Mouse (Mus musculus) gastrocnemius, postnatal 10 days (tissue): Measurements from ENCODE around the gene Noc2l. TPM values are rescaled to one million over a fixed set of nuclear protein-coding genes. Genes with fewer than 3 reads are reported as not detected.

Experiments used
- DNase-seq: peaks from one replicate; pipeline ENCODE4 v3.0.0; 2021; ENCODE audit warnings: mixed read lengths
- long read RNA-seq, 2 experiments: library from polyadenylated mRNA; stranded (forward); transcript quantifications; one replicate each; pipeline ENCODE4 v2.0.0; 2021
- total RNA-seq, 2 experiments: library from RNA; stranded (reverse); gene quantifications; 2 replicates each; pipeline ENCODE4 v1.2.3; 2021

Gene Noc2l
- total RNA-seq: 10 to 100 TPM; 28.3 to 31.8 TPM
- long read RNA-seq, experiment 1, transcript Noc2l-201 (19 exons, 2,785 nt): major isoform, 89 of 114 reads
- long read RNA-seq, experiment 1, partial matches to known transcripts: 11 of 114 reads
- long read RNA-seq, experiment 1, other reads (novel, unspliced or antisense): 14 of 114 reads
- long read RNA-seq, experiment 2, transcript Noc2l-201 (19 exons, 2,785 nt): major isoform, 71 of 93 reads
- long read RNA-seq, experiment 2, partial matches to known transcripts: 11 of 93 reads
- long read RNA-seq, experiment 2, other reads (novel, unspliced or antisense): 11 of 93 reads

DNA sequence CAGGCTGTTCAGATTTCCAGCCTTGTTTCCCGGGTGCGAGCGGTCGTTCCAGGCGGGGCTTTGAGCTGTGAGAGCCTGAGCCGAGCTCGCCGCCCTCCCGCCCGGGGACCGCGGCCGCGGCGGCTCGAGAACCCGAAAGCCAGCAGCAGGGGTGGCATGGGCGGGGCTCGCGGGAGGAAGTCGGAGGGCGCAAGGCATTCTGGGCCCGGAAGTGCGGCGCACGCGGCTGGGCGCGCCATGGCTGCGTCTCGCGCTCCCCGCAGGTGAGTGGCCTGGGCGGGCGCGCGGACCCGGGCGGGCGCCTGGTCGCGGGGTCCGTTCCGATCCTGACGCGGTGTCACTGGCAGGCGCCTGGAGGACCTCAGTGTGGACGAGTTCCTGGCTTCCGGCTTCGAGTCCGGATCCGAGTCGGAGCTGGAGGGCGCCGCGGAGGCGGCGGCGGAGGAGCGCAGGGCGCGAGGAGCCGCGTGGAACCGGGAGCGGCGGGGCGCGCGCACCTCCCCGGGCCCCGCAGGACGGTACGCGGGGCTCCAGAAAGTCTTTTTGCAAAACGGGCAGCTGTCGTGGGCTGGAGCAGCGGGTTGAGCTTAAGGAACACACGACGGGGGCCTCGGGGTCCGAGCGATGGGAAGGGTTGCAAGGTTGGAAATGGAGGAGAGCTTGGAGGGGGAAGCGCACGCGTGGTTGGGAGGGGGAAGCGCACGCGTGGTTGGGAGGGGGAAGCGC is at the start of gene Noc2l:
Noc2l (plus strand) TSS at position 203 of the 726 bp plus-strand sequence.
- peak; percentile 90 for DNase-seq

DNA sequence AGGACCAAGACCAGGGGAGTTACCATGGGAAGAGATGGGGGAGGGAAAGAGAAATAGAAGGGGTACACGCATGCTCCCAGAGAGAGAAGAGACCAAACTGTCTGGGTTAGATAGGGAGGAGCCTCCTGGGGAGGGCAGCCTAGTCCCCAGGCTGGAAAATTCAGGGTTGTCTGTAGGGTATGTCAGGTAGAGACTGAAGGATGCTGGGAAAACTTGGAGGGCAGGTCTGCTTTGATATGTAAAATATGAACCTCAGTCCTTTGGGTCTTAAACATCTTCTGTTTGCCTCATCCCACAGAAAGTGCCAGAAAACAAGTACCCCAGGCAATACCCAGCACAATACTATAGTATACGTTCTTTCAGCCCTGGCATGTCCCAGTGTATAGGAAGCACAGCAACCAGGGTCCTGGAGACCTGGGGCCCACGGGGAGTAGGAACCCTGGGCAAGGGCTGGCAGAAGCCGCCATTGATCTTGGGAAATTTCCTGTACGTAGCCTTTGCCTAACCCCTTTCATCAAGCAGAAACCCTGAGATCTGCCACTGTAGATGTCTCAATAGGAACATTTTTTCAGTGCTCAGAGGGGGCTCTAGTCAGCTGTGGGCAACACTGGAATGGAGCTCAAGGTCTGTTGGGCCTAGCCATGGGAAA is 47.5 kb upstream of the Noc2l start:
- no peak for DNase-seq

DNA sequence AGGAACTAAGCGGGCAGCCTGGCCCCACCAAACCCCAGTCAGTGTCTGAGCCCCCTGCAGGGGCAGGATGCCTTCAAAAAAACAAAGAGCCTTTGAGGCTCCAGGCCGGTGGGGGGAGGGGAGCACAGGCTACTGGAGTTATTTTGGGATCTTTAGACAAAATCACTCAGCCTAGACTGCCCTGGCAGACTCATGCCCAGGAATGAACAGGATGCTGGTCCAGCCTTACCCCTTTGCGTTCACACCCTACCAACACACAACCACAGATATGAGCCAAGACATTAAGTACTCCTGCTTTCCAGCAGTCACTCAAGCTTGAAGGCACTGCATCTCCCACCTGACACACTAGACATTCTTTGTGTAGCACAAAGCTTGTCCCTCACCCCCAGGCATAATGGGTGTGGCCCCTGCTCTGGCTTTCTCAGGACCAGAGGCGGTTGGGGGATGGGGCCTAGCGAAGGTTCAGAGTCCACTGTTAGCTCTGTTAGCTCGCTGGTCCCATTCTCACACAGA is 46.9 kb upstream of the Noc2l start:
- DNase-seq: no peak

DNA sequence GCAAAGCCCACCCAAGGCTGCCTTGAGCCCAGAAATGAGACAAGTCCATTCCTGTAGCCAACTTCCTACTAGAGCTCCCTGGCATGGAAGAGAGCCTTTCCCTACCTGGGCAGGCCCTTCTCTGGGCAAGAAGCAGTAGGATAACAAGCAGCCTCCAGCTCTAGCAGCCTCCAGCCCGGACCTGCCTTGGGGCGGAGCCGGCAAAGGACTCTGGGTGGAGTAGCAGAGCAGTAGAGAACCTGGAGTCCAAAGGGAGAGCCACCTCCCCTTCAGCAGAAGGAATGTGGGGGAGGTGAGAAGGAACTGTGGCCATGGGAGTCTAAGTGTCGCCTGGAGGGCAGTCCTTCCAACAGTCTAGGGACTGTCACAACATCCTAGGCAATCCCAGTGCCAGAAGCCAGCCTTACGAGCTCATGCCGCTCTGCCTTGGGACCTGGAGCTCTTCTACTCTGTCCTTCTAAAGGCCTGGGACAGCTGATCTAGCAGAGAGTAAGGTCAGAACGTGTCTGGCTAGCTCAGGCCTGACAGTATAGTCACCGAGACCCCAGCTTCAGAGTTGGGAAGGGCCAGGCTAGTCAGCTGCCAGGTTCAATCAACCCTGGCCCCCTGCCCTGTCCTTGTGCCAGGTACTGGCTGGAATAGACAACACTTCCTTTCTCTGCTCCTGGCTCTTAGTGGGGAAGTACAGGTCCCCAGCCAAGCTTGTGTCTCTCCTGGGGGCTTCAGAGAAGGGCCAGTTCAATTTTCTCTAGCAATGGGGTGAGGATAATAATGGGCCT is 43.2 kb upstream of the Noc2l start:
- DNase-seq: no peak

DNA sequence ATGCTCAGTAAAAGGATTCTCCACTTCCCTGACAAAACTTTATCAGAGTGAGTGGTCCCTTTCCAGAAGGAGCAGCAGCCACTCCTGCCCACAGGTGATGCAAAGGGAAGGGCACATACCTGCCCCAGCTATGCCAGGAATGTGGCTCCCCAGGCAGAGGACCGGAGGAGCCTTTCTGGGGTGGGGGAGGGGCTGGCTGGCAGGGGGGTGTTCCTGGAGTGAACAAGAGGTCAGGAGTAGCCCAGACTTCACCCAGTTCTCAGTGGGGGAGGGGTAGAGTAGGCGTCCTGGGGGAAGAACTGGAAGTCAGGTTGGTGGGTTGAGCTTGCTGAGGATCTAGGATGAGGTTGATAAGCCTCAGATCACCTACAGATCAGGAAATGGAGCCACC is 42.6 kb upstream of the Noc2l start:
- DNase-seq: no peak

DNA sequence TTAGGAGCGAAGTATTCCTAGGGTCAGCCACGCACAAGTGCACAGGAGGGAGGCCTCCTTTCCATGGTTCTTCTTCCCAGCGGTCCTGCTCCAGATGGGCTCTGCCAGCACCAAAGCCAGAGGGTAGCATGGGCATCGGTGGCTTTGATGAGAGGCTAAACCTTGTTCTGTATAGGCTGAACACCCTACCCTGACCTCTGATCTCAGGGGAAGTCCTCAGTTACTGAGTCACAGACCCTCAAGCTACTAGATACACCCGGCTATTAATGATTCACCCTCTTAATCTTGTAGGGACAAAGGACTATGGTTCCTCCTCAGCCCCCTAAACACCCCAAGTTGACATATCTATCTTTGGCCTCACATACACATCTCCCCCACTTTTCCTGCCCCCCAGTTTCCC is 41.9 kb upstream of the Noc2l start:
- DNase-seq: no peak

DNA sequence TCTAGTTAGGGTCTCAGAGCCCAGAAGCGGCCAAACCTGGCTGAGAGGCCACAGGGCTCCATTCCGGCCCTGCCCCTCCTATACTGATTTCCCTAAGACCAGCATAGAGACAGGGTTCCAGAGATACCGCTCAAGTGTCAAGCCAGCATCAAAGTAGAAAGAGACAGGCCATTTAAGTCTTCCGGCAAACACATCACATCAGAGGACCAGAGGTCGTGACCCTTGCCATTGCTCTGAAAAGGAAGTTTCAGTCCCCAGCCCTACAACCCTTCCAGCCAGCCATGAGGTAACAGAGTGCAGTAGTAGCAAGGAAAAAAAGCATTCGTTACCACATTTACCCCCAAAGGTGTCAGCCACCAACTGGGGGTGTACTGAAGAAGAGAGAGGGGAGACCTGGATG is 41.5 kb upstream of the Noc2l start:
- DNase-seq: no peak

DNA sequence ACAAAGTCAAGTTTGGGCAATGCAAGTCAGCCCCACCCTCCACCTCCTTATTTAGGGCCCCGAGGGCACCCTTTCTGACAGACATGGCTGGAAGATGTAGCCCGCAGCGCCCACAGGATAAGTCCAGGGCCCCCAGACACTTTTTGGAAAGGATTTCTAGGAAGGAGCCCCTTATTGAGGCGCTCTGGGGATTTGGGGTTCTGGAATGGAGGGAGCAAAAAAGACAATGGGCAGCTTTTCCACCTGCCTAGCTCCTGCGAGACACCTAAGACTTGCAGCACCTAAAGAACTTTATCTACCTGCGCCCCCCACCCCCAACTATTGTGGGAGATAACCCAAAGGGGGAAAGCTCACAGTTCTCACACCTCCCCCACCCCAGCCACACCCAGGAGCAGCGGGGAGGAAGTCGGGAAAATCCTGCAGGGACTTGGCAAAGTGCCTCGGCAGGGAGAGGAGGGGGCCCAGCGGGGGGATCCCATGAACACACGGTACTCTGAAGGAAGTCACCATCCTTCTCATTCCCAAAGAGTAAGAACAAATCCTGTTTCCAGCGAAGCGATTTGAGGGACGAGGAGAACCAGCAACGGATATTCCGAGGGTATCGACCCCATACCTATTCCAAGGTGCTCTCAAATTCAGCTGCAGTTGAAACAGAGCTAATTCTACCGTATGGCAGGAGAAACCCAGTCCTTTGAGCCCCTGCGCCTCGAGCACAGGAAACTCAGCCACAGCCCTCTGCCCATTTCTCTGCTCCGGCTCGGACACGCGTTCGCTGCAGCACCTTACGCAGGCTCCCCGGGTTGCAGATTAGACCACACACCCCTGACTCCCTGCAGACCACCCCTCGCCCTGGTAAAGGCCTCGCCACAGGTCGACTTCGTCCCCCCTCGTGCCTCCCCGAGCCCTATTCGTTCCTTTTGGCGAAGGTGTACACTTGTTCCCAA is 39.6 kb upstream of the Noc2l start:
- peak; percentile 52 for DNase-seq

DNA sequence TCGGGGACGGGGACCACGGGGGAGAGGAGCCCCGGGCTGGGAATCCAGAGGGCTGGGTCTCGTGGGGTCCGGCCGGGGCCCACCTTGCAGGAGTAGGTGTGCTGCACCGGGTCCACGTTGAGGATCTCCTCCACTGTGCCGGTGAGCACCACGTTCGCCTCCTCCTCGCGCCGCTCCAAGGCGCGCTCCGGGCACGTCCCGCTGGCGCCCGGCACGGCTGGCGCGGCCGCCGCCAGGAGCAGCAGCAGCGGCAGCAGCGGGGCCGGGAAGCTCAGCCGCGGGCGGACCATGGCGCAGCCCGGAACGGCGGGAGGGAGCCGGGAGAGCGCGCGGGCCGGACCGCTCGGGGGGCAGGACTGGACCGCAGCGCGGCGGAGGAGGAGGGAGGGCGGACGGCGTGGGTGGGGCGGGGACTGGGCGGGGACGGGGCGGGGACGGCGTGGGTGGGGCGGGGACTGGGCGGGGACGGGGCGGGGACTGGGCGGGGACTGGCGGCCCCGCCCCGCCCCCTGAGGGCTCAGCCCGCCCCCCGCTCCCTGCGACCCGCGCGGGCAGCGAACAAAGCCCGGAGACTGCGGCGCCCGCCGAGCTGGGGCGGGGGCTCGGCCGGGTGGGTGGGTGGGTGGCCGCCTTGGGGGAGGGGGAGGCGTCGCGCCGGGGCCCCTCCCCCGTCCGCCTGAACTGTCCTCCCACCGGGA is 38.5 kb upstream of the Noc2l start, which contains the start of gene Agrn:
Agrn (minus strand) TSS at position 358 of the 698 bp plus-strand sequence.
- peak; percentile 76 for DNase-seq

DNA sequence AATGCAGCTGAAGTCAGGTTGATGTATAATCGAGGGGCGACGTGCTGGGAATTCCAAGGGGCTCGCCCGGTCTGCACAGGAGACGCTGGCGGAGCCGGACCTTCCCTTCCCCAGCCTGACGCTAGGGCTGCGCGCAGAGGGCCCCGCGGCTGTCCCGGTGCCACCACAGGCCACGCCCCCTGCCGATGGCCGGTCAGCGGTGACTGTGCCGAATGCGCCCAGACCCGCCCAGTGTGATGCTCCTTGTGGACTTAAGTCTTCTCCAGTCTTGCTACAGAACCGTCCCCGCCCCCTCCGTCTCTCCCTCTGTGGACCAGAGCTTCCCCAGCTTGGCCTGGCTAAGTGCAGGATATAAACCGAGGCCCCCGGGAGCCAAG is 38.0 kb upstream of the Noc2l start:
- DNase-seq: peak; percentile 92

DNA sequence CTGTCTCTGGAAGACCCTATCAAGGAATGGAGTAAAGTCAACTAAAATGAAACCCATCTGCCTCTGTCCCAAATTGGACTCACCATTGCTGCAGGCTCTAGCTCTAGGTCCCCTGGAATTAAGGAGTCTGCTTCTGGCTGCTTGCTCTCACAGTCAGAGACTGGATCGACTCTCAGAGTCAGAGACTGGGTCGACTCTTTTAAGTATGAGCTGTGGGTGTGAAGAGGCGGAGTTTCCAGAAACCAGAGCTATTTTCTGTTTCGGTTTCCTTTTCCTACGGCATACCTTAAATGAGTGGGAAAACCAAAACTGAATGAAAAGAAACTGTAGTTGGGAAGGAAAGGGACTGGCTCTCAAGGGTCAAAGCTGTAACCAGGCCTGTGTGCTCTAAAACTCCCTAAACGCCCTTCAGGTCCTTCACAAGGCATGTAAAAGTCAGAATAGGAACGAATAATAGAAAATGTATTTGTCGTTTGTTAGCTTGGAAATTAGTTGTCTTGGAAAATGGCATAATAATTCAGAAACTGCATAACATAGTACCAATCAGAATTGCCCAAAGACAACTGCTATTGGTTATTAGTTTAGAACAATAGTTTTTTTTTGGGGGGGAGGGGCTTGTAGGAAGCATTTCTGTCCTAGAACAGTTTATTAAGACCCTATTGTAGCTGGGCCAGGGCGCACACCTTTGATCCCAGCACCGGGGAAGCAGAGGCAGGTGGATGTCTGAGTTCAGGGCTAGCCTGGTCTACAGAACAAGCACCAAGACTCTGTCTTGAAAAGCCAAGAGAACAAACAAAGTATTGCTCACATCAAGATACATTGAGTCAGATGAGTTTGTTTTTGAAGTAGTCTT is 35.0 kb upstream of the Noc2l start, which contains the start of gene Isg15:
Isg15 (minus strand) TSS at position 196 of the 853 bp plus-strand sequence.
- no peak for DNase-seq

DNA sequence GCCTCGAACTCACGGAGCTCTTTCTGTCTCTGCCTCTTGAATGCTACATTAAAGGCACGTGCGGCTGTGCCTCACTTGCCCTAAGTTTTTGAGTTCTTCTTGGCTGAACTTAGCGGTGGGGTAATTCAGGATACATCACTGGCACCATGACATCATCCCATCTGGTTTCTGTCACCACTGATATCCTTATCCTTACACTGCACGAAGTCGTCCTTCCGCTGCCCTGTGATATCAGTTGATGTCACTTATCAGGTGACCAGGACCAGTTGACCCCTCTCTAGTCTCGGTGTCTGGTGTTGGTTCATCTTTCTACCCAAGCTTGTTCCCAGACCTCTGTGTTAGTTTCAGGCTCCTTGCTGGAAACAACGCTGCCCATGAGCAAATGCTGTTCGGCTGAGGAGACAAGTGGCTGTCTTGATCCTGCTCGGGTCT is 33.3 kb upstream of the Noc2l start:
- no peak for DNase-seq

DNA sequence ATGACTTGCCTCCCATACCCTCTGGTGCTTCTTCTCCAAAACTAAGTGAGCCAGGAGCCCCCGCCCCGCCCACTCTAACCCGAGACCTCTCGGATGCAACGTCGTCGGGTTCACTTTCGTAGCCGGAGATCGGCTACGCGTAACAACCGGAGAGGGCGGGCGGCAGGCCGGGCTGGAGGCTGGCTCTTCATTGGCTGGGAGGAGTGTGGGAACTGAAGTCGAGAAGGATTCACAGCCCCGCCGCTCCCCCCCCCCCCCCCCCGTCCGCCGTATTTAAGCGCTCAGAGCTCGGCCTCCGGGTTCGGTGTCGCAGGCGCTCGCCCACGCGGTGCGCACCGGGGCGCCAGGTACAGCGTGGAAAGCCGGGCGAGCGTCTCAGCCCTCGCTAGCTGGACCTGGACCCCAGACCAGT is 32.8 kb upstream of the Noc2l start, which contains the start of gene AW011738:
AW011738 (plus strand) TSS at position 304 of the 412 bp plus-strand sequence.
- peak; percentile 61 for DNase-seq

DNA sequence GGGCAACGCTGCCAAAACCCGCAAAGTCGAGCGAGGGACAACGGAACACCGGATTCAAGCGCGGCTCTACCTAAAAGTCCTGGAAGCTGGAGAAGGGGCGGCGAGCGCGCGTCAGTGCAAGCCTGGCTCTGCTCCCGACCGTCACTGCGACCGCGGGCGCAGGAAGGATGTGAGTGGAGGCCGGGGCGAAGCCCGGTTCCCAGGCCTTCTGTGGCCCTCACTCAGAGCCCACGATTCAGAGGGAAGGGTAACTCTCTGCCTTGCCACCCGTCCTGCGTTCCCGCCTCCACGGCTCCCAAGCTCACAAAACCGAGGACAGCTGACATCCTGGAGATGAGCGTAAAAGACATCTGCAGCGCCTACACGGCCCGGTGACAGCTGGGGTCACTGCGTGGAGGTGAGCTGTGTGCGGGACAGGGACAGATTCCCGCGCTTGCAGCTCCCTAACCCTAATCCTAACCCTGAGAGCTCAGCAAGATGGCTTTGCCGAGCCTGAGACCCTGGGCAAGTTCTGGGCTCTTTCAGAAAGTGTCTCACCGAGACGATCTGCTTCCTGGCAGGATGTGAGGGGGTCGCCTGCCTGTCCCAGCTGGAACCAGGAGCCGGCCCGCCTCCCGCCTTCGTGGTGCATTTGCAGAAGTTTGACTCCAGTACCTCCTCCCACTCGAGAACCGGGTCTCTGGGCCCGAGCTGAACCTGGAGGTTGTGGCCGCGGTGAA is 32.2 kb upstream of the Noc2l start:
- DNase-seq: peak; percentile 40

DNA sequence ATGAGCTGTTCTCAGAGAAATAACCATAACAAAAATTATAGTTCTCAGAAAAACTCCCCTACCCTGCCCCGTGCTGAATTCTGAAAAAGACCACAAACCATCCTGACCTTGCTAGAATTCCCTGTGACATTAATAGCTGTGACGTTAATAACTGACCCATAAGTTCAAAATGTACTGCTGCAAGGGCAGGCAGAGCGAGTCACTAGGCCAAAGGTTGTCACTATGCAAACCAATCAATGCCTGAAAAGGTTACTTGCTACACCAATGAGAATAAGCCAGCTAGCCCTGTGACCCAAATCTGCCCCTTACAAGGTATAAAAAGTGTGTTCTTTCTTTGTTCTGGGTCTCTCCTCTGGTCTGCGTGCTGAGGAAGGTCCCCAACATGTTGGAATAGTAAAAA is 26.9 kb upstream of the Noc2l start:
- no peak for DNase-seq

DNA sequence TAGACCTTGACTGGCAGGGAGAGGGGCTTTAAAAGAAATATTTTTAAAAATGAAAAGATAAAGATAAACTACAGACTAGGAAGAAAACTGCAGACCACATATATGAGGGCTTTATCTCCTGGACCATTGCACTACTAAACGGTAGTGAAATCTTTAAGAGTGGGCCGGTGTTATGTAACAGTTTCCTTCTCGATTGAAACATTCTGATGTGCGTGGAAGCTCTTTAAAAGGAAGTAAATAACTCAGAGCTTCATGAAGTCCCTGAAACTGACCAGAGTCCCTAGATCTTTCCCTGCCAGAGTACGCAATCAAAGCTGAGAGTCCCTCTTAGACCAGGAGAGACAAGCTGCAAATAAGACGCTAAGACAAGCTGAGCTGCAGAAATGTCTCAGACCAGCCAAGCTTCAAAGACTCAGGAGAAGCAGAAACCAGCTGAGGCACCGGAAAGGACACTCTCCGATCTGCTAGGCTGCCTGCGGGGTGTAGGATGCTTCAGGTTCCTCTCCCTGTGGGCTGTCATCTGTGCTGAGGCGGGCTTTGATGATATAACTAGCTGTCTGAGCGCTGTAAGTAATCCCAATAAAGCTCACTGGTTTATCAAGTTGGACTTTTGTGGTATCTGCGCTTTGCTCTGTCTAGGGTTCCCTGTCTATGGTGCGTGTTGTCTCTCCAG is 25.7 kb upstream of the Noc2l start:
- DNase-seq: no peak

DNA sequence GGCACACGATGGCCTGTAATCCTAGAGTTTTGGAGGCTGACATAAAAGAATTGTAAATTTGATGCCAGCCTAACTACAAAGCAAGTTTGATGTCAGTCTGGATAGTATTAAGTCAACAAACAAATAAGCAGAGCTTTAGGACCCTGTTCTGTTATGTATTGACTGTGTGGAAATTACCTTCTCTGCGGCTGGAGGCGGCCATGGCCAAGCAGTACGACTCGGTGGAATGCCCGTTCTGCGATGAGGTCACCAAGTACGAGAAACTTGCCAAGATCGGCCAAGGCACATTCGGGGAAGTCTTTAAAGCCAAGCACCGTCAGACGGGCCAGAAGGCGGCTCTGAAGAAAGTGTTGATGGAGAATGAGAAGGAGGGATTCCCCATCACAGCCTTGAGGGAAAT is 22.7 kb upstream of the Noc2l start:
- no peak for DNase-seq

DNA sequence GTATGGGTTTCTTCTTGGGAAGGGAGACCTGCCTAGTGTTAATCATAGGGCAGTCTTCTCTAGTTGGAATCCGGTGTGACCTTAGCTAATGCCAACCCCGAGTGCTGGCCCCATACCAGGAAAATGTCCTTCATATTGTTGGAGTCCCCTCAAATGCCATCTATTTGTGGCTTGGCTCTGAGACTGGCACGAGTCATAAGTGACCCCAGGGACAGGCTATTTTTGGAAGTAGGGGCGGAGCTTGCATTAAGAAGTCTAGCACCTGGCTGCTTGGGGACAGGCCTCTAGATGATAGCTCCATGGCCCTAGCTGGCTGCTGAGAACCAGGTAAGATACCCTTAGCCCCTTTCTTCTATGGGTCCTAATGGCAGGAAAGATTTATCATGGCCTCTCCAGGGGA is 20.2 kb upstream of the Noc2l start, which contains the start of gene Perm1:
Perm1 (plus strand) TSS at position 220 of the 400 bp plus-strand sequence.
- peak; percentile 79 for DNase-seq
